Mouse (Mus musculus): ENCODE results near the gene Ado. TPM values are rescaled to one million over a fixed set of nuclear protein-coding genes. Genes with fewer than 3 reads are reported as not detected.

Ado gene
- polyA plus RNA-seq (2017; shearing (Covaris generic)) = 10.5 TPM

GRCm38 (mm10) chr10:67548877-67549731 is at the start of gene Ado:
Gene Ado, minus strand, starts transcription at chr10:67548955.

GRCm38 (mm10) chr10:67535256-67535655 is 13.5 kb downstream of the Ado start, which contains the start of gene Egr2:
Gene Egr2, plus strand, starts transcription at chr10:67535475.

Other genes starting within 250 kb of the Ado start
- 69.6 TPM for gene Egr2, start 13.5 kb downstream of the Ado start, polyA plus RNA-seq (2017; shearing (Covaris generic))

All from inflammation-experienced regulatory T-cells, adult 16 weeks (primary cell).